Mouse (Mus musculus) heart, postnatal 36 days (tissue): Measurements from ENCODE around the gene Rtn4rl2. TPM values are rescaled to one million over a fixed set of nuclear protein-coding genes. Genes with fewer than 3 reads are reported as not detected.
"Not testable (repeated sequence)": the region's sequence is repeated elsewhere in the genome, so short reads cannot be mapped to it uniquely, and the experiment has no call there.

Experiments used
- DNase-seq, 2 experiments: peaks; one replicate each; pipeline ENCODE4 v3.0.0; 2021 to 2022
- intact Hi-C: fragments of 180-260 bp; cut with DNase I; formaldehyde crosslinking; loops from one replicate; pipeline ENCODE4 v1.15.1; 2025
- total RNA-seq, 2 experiments: library from RNA; stranded (reverse); gene quantifications; 2 replicates each; pipeline ENCODE4 v1.2.3; 2021

Gene Rtn4rl2
- 1 to 10 TPM; 2.6 to 3.2 TPM for total RNA-seq

GRCm38 (mm10) chr2:84886234-84886731 is at the start of gene Rtn4rl2:
Rtn4rl2 (minus strand) TSS chr2:84886710.
- DNase-seq: peak in 1 of 2 experiments; percentile 24
- intact Hi-C loops: loop anchor here (1.0 kb wide), 1 partner anchor 121 kb away; no protein-coding TSS in a partner anchor

- intact Hi-C loops: no loop called here
These were observed 48.6 kb upstream of the Rtn4rl2 start for GRCm38 (mm10) chr2:84935065-84935464.

DNA sequence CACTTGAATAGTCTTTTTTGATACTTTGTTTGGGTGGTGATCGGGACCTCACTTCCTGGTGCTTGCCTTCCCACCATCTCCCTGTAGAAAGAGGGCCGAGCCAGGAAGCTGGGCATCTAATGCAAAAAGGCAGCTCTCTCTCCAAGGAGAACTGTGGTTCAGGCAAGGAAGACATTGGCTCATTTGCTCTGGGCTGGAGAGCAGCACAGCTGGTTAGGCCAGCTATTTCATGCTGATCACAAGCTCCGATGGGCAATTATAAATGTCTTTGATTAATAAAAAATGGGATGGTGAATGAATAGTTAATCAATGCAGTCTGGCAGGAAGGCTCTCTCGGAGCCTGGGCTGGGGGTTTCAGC is 48.1 kb upstream of the Rtn4rl2 start:
- intact Hi-C loops: no loop called here
- DNase-seq: no peak

More at GRCm38 (mm10) chr2:84935065-84935464, 48.6 kb upstream of the Rtn4rl2 start:
- DNase-seq: no peak

- DNase-seq: no peak
- intact Hi-C loops: no loop called here
These were observed 47.6 kb upstream of the Rtn4rl2 start for GRCm38 (mm10) chr2:84933992-84934648.

DNA sequence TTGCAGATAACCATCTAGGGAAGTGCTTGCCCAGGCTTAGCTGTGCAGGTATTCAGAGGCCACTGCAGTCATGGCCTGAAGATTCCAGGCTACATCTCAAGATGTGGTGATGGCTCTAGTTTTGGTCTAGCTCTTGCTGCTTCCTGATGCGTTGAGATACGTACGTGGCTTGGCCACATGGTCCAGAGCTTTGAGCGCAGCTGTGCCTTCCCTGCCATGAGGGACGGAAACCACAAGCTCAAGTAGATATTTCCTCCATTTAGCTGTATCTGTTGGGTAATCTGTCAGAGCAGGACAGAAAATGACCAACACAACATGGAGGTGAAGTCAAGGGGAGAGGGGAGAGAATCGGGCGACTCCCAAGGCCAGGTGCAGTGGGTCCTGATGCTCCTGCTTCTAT is 43.7 kb upstream of the Rtn4rl2 start:
- intact Hi-C loops: no loop called here
- no peak for DNase-seq

DNA sequence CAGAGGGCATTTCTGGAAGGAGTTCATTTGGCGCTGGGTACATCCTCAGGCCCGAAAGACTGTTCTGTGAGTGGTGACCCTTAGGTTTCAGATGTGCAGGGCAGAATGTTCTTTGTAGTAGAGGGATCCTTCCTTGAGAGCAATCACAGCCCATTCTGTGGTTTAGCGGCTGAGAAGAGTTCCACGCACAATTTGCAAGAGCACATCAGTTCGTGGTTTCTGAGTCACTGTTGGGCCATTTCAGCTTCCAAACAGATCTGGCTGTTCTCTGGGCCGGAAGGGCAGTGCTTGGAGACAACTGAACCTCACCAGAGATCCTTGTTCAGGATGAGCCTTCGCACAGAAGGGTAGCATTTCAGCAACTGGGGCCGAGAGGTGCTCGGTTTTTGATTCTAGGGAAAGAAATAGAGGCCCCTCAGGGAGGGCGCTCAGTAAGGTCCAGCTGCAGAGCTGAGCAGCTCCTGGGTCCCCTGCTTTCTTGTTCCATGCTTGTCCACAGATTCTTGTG is 33.1 kb upstream of the Rtn4rl2 start:
- intact Hi-C loops: no loop called here

DNA sequence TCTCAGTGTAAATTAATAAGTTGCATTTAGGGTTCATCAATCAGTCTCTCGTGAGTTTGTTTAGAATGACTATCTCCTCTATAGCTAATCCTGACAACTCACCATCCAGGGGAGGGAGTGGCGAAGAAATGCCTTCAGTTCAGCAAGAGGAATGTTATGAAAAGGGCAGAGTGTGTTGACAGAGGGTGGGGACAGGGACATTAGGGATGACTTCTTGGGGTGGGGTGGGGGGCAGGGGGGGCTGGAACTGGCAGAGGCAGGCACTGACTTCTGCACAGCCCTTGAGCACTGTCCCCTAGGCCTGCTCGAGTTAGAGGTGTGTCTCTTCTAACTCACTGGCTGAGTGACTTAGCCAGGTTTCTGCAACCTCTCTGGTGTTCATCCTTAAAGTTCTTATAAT is 31.7 kb upstream of the Rtn4rl2 start:
- intact Hi-C loops: no loop called here

More for the DNA sequence above, 33.1 kb upstream of the Rtn4rl2 start:
- no peak for DNase-seq

DNA sequence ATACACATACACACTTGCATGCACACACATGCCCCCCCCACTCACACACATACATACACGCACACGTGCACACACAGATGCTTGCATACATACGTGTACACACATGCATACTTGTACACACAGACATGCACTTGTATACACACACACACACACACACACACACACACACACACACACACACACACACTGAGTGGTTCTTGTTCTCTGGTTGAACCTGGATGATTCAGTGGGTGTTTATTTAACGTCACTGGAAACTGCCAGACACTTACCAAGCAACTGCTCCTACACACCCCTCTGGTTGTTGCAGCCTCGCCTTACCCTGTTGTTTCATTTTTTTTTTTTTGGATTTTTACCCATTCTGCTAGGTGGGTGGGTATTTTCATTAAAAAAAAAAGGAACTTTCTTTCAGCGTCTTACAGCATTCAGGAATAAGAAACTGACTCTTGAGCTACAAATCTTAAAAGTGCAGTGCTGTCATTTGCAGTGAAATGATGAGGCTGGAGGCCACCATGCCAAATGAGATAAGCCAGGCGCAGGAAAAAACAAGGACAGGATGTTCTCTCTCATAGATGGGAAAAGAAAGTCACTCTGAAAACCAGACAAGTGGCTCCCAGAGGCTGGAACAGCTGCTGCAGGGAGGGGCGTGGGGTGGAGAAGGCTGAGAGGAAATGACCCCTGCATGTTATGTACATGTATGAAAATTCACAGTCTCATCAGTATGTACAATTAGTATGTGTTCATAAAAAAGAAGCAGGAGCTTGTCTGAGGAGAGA is 30.2 kb upstream of the Rtn4rl2 start:
- peak; percentile 68 to 74 for DNase-seq
- intact Hi-C loops: no loop called here

More for the DNA sequence above, 31.7 kb upstream of the Rtn4rl2 start:
- DNase-seq: no peak

DNA sequence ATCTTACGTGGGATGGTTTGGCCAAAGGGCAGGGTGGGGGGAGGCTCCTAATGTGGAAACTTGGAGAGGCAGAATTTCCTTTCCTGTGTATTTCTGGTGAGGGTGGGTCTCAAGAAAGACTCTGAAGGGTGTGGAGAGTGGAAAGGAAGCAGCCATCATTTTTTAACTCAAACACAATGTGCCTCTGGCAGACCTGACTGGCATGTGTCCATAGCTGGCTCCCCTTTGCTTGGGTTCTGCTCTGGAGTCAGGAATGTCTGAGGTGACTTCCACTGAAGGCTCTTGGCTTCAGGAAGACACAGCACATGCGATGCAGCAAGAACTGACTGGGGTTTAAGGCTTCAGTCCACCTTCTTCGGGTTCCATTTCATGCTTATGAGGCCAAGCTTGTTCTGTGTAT is 28.8 kb upstream of the Rtn4rl2 start:
- intact Hi-C loops: loop anchor here (1.0 to 2.0 kb wide), 2 partner anchors 21 to 22 kb away; no protein-coding TSS in a partner anchor
- peak; percentile 56 to 63 for DNase-seq

- DNase-seq: no peak
- intact Hi-C loops: loop anchor here (2.0 kb wide), 1 partner anchor 19 kb away; no protein-coding TSS in a partner anchor
These were observed 27.4 kb upstream of the Rtn4rl2 start for GRCm38 (mm10) chr2:84913881-84914280.

- intact Hi-C loops: no loop called here
These were observed 26.2 kb upstream of the Rtn4rl2 start for GRCm38 (mm10) chr2:84912722-84913121.

DNA sequence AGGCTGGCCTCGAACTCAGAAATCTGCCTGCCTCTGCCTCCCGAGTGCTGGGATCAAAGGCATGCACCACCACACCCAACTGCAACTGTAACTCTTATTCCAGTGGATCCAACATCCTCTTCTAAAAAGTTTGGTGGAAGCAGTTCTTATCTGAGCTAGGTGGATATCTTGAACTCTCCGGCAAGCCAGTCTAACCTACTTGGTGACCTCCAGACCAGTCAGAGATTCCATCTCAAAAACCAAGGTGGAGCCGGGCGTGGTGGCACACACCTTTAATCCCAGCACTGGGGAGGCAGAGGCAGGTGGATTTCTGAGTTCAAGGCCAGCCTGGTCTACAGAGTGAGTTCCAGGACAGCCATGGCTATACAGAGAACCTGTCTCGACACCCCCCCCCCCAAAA is 10.2 kb upstream of the Rtn4rl2 start:
- intact Hi-C loops, DNase-seq: not testable (repeated sequence)

More at GRCm38 (mm10) chr2:84912722-84913121, 26.2 kb upstream of the Rtn4rl2 start:
- no peak for DNase-seq

GRCm38 (mm10) chr2:84895495-84896198 is 9.1 kb upstream of the Rtn4rl2 start:
- intact Hi-C loops: loop anchor here (2.0 kb wide), 1 partner anchor 19 kb away; no protein-coding TSS in a partner anchor
- DNase-seq: no peak

GRCm38 (mm10) chr2:84893359-84893758 is 6.8 kb upstream of the Rtn4rl2 start:
- intact Hi-C loops: no loop called here
- no peak for DNase-seq

DNA sequence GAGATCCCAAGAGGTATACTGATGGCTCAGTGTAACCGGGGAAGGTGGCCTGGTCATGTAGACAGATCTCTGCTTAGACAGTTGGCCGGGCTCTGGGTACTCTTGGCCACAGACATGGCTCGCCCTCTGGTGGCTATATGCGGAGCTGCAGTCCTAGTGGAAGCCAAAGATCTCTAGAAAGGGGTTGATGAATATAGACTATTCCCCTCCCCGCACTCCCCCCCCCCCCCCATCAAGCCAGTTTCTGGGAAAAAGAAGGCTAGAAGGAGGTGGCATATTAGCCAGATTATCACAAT is 3.5 kb upstream of the Rtn4rl2 start:
- intact Hi-C loops: loop anchor here (1.0 to 2.0 kb wide), 3 partner anchors 22 to 59 kb away; partner anchors contain the start of gene Slc43a3
- DNase-seq: peak; percentile 85 to 87

DNA sequence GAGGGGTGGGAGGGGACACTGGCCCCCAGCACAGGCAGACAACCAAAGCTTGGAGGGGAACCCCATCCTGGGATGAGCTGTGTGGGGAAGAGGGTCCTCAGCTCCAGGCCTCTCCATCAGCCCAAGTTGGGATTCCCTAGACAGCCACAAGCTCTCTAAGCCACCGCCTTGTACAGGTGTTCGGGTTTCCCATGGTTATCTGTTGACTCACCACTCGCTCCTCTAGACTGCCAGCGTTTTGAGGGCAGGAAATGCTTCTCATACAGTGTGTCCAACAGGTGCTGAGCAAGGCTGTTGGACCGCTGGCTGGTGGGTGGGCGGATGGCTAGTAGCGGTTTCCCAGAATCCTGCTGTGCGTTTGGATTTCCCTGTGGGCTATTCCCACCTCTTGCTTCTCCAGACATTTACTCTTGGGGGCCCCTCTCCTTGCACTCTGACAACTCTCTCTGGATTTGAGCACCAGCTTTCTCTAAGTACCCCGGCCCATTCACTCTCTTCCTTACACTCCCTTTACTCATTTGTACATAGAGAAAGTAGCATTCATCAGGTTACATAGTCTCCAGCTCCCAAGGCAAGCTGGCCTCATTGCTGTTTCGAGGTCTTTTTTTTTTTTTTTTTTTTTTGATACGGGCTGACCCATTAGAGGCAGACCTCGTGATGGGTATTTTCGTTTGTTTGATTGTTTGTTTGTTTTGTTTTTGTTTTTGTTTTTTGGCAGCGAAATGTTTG is 3.0 kb upstream of the Rtn4rl2 start:
- intact Hi-C loops: loop anchor here (1.0 to 2.0 kb wide), 4 partner anchors 21 to 67 kb away; partner anchors contain the start of gene Slc43a3
- DNase-seq: peak in 1 of 2 experiments; percentile 41

- DNase-seq: peak; percentile 80 to 82
- intact Hi-C loops: loop anchor here (2.0 kb wide), 1 partner anchor 68 kb away; no protein-coding TSS in a partner anchor
These were observed 2.3 kb upstream of the Rtn4rl2 start for GRCm38 (mm10) chr2:84888657-84889315.

DNA sequence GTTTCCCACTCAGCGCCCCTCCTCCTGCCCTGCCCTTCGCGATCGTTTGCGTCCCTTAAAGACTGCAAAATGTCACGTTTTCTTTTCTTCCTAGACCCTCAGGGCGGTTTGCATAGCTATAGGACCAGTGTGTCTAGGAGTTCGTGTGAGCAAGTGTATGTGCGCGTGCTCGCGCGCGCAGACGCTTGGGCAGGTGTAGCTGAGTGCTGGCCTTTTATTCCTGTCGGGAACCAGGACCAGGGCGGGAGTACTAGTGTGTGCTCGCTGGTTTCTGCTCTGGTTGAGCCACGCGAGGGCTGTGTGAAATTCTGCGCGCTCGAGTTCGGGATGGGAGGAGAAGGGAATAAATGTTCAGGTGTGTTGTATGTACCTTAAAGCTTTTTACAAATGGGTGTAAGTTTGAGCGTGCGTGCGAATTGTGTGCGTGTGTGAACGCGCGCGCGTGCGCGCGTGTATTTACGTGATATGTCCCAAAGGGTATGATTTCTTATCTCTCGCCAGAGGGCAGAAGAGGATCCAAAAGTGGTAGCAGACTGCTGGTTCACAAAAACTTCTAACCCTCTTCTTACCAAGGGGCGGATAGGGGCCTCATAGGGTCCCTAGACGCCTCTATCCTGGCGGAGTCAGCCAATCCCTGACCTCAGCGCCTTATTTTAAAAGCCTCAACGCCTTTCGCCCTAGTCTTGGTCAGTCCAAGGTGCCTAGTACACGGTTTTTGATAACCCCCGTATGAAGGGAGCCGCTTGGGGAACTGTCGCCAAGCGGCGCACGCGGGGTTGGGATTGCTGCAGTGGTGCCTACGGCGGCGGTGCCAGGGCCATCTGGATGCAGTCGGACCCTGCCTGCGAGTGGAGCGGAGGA is 1.1 kb upstream of the Rtn4rl2 start:
- DNase-seq: peak; percentile 35 to 49
- intact Hi-C loops: loop anchor here (2.0 kb wide), 1 partner anchor 69 kb away; no protein-coding TSS in a partner anchor
